Mouse (Mus musculus) liver, adult (tissue): ENCODE measurements at regions not wholly inside any gene's neighbourhood (a gene's known extent, or its start where the extent isn't known, plus 50 kb on each side); places are given as distances from the start of the nearest gene placed in this dataset.

ENCODE experiments used
- GATA4 ChIP-seq: IDR thresholded peaks from 2 replicates; pipeline ENCODE4 v1.6.1; 2014; ENCODE audit warnings: mild to moderate bottlenecking, low read length; ENCODE audit not compliant: insufficient replicate concordance

- TF ChIP-seq GATA4: no peak
Measured at GRCm38 (mm10) chr4:135056371-135056770, 64.1 kb upstream of the Runx3 start.

GRCm38 (mm10) chr4:135057286-135057685, 63.2 kb upstream of the Runx3 start:
- no peak for TF ChIP-seq GATA4

- TF ChIP-seq GATA4: no peak
Measured at GRCm38 (mm10) chr4:135058895-135059294, 61.6 kb upstream of the Runx3 start.

GRCm38 (mm10) chr4:135061030-135061743, 59.3 kb upstream of the Runx3 start:
- no peak for TF ChIP-seq GATA4

GRCm38 (mm10) chr4:135066766-135067479, 53.5 kb upstream of the Runx3 start:
- no peak for TF ChIP-seq GATA4

- TF ChIP-seq GATA4: no peak
Measured at GRCm38 (mm10) chr4:135067805-135068204, 52.6 kb upstream of the Runx3 start.

- no peak for TF ChIP-seq GATA4
Measured at GRCm38 (mm10) chr4:135069818-135070217, 50.6 kb upstream of the Runx3 start.
